Mouse (Mus musculus) kidney, postnatal 36 days (tissue): Measurements from ENCODE around the gene R3hdm2.

Experiments used
- DNase-seq, 2 experiments: peaks; one replicate each; pipeline ENCODE4 v3.0.0; 2021 to 2022; ENCODE audit warnings: mixed read lengths in 2 of 2

Gene R3hdm2

GRCm38 (mm10) chr10:127496156-127496555 is 116.0 kb downstream of the R3hdm2 start:
- no peak for DNase-seq

DNA sequence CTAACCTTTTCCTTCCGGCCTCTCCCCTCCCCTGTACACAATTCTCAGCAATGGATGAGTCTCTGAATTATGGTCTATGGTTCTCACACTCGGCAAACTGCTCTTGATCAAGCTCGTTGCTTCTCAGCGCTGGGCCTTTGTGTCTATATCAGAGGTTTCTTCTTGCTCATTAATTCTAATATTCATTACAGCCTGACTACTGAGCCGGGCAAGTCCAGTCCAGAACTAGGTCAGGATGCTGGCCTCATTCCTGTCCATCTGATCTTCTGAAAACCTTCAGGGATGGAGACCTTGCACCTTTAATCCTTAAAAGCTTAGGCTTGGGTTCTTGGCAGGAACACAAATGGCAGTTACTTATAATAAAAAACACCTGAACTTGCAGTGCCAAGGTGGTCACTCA is 119.4 kb downstream of the R3hdm2 start:
- DNase-seq = no peak

DNA sequence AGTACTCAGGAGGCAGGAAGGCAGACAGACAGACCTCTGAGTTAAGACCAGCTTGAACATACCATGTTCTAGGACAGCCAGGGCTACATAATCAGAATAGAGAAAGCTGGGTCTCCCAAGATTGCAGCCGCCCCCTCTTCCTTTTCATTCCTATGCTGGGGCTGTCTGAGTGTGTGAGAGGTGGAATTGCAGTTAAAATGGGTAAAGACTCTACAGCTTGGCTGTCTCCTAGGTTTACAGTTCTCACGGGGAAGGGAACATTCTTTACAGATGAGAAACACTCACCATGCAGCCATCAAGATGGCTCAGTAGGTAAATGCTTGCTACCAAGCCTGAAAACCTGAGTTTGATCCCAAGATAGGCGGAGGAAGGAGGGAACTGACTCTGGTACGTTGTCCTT is 119.9 kb downstream of the R3hdm2 start:
- DNase-seq = no peak

DNA sequence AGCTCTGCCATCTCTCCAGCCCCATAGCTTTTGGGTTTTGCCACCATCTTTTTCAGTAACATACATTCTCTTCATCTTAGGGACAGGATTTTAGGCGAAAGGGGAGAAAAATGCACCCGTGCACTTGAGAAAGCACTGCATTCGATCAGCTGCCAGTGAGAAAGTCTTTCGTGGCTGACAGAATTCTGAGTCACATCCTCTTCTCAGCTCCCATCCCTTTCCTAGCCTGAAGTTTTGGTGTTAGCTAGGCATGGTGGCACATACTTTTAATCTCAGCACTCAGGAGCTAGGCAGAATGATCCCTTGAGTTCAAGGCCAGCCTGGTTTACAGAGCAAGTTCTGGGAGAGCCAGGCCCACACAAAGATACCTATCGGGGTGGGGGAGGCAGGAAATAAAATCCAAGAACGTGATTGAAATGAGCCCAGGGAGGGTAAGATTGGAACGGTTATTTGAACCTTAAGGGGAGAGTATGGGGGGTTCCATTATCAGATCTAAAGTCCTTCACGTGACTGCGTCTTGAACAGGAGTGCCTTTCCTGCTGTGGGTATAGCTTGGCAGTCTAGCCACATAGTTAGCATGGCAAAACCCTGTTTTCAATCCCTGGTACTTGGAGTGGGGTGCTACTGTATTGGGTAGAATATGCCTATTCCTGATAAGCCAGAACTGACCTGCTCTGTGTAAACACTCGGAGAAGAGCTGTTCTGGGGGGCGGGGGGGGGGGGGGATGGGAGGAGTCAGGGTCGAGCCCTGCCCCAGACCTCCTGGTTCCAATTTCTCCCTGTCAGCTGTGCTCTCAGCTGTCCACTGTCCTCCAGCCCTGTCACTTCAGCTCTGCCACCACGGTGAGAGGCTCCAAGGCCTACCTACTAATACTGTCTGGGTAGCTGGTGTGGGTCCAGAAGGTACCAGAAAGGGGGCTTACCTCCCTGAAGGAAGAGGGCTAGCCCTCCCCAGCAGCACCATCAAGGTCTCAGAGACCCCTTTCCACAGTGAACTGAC is 121.1 kb downstream of the R3hdm2 start, which contains the start of gene Stac3:
Stac3 (plus strand) TSS at position 793 of the 1,000 bp plus-strand sequence.
- DNase-seq = no peak

GRCm38 (mm10) chr10:127508239-127508638 is 128.1 kb downstream of the R3hdm2 start:
- DNase-seq = peak; percentile 71 to 91

DNA sequence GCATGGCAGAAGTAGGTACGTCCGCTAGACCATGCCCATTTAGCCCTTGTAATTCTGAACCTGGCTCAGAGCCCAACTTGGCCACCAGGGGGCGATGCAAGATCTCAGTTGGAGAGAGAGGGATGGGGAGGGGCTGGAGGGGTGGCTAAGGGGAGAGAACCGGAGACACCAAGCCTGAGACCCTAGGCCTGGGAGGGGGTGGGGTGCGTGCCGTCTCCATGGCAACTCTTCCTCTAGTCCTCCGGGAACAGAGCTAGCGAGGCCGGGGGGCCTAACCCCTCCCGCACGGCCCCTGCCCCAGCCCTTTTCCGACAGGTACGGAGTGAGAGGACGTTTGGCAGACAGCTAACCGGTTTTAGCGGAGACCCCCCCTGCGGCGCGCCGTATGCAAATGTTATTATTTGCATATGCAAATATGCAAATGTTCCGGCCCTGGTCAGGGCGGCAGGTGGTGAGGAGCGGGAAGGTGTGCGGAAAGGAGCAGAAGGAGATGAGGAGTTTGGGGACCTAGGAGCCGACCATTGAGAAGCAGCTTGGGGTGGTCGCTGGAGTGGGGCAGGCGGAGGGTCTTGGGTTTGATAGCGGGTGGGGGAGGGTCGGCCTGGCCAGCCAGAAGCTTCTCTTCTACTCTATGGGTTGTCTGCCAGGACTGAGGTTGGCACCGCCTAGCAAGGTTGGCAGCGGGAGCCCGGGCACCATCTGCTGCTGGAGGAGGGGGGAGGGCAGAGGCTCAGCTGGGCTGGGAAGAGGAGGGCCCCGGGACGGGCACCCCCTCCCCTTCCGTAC is 129.1 kb downstream of the R3hdm2 start:
- DNase-seq = peak; percentile 83 to 93

GRCm38 (mm10) chr10:127509837-127510701 is 129.9 kb downstream of the R3hdm2 start:
- DNase-seq = no peak

- no peak for DNase-seq
Measured at GRCm38 (mm10) chr10:127510895-127511617, 130.9 kb downstream of the R3hdm2 start.

DNA sequence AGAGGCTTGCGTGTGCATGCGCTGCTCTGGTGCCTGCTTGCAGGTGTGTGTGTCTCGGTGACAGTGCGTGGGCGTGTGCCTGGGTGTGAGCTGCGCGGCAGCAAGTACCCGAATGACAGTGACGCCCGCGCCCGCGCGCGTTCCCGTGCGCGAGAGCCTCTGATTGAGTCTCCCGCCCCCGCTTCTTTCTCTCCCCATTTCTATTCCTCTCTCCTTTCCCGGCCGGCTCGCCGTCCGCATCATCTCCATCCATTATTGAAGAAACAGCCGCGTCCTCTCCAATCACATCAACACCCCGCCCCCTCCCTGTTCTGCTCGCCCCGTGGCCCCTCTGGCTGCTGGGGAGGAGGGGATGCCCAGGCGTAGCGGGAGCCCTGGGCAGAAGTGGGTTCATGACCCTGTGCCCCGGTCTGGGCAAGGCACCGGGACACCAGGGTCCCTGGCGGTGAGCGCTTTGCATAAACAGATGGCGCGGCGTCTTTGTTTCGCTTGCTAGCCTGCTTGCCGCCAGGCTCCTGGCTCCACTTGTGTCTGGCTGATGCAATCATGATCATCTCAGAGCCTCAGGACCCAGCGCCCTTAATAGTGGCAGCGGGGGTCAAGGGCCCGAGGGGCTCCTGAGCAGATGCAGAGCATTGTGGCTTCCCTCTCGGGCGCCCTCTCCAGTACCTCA is 131.6 kb downstream of the R3hdm2 start:
- no peak for DNase-seq

GRCm38 (mm10) chr10:127512307-127512666 is 132.2 kb downstream of the R3hdm2 start:
- no peak for DNase-seq

DNA sequence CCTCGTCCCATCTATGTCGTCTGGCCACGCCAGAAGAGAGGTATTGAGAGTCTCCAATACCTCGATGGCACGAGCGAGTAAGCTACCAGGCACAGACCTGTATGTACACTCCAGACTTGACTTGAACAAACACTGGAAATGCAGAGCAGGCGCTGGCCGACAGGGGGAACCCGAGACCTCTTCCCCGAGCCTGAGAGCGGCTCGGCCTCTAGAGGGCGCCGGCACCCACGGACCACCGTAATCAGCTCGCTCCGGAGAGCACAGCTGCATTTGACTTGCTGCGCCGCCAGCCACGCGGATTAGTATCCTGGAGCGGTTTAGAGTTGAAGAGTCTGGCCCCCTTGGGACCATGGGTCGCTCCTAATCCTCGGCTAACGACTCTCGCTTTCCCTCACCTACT is 132.7 kb downstream of the R3hdm2 start:
- DNase-seq = peak; percentile 91 to 96

GRCm38 (mm10) chr10:127513501-127514091 is 133.5 kb downstream of the R3hdm2 start:
- no peak for DNase-seq

DNA sequence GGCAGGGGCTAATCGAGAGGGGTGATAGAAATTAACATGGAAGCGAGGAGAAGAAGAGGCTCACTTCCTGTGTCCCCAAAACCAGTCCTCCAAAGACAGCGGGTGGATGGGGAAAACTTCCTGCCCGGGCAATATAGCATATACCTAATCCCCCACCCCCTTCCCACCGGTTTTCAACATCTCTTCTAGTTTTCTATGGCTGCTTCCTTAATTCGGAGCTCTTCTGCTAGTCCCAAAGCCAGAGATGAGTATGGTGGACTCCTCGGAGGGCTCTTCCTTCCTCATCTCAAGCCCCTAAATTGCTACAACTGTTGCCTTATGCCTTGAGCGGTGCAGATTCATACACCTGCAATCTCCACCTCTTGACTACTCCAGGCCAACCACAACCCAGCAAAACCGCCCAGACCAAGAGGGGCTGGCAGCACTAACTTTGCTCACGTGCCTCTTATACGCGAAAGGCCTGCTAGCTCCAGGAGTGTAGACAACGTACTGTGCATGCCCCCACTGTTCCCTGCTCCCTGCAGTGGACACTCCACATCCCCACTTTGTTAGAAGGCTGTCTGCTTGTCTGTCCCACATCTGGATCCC is 134.1 kb downstream of the R3hdm2 start:
- no peak for DNase-seq

- peak in 1 of 2 experiments; percentile 49 for DNase-seq
Measured at GRCm38 (mm10) chr10:127514764-127515163, 134.6 kb downstream of the R3hdm2 start, which contains the start of gene Ndufa4l2. Gene Ndufa4l2 (plus strand): TSS chr10:127514967.

GRCm38 (mm10) chr10:127515271-127515982 is 135.3 kb downstream of the R3hdm2 start:
- no peak for DNase-seq

- no peak for DNase-seq
Measured at GRCm38 (mm10) chr10:127515983-127516459, 135.9 kb downstream of the R3hdm2 start.

GRCm38 (mm10) chr10:127516576-127517260 is 136.6 kb downstream of the R3hdm2 start:
- DNase-seq = peak; percentile 35 to 69

DNA sequence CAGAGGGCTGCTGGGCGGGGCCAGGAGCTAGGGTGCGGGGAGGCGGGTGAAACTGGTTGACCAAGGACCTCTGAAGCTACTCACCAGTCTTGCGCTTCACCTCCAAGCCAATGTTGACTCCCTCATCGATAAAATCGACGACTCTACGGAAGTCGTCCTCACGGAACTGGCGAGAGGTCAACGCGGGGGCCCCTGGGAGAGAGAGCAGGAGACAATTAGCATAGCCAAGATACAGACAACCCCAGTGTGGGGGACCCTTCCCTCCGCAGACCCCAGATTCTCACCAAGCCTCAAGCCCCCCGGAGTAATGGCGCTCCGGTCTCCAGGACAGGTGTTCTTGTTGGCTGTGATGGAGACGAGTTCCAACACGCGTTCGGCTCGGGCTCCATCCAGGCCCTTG is 137.8 kb downstream of the R3hdm2 start:
- DNase-seq = no peak
